Mouse (Mus musculus) forebrain, embryonic 16.5 days (tissue): ENCODE results near the gene Kcna5. TPM values are rescaled to one million over a fixed set of nuclear protein-coding genes. Genes with fewer than 3 reads are reported as not detected.

Experiments
- ATAC-seq: fragments of 200-750 bp; cut with Nextera tagmentation; 2 replicates; pipeline ENCODE4 v1.8.0; 2017; ENCODE audit warnings: mild to moderate bottlenecking, moderate library complexity
- H3K27ac ChIP-seq: fragments of 300-500 bp; sonication (generic); 2 replicates; pipeline ENCODE4 v1.5.1; 2014; ENCODE audit warnings: low read length, control low read depth
- H3K27me3 ChIP-seq: fragments of 300-500 bp; sonication (generic); replicated peaks from 2 replicates; pipeline ENCODE4 v1.6.1; 2014; ENCODE audit warnings: low read length; ENCODE audit not compliant: control insufficient read depth, insufficient read depth
- H3K36me3 ChIP-seq: fragments of 300-500 bp; sonication (generic); 2 replicates; pipeline ENCODE4 v1.6.1; 2014; ENCODE audit not compliant: control insufficient read depth, insufficient read depth
- H3K4me1 ChIP-seq: fragments of 300-500 bp; sonication (generic); replicated peaks from 2 replicates; pipeline ENCODE4 v1.6.1; 2014; ENCODE audit warnings: low read length; ENCODE audit not compliant: control insufficient read depth, insufficient read depth
- H3K4me2 ChIP-seq: fragments of 300-500 bp; sonication (generic); 2 replicates; pipeline ENCODE4 v1.6.1; 2014; ENCODE audit warnings: mild to moderate bottlenecking, low read length, control low read depth
- H3K4me3 ChIP-seq: fragments of 300-500 bp; sonication (generic); replicated peaks from 2 replicates; pipeline ENCODE4 v1.5.1; 2014; ENCODE audit warnings: mild to moderate bottlenecking, low read length, control low read depth
- H3K9ac ChIP-seq: fragments of 300-500 bp; sonication (generic); replicated peaks from 2 replicates; pipeline ENCODE4 v1.6.1; 2014; ENCODE audit warnings: low read depth, low read length, control low read depth
- H3K9me3 ChIP-seq: fragments of 300-500 bp; sonication (generic); 2 replicates; pipeline ENCODE4 v1.6.1; 2016; ENCODE audit warnings: low read length; ENCODE audit not compliant: control insufficient read depth
- WGBS: fragments of 180-500 bp; shearing (Covaris S2); extraction: QIAGEN DNeasy Blood & Tissue Kit; methylation state at CpG from one replicate; pipeline ENCODE4 v1.1.7; 2014; 5-methylcytosine and 5-hydroxymethylcytosine counted together
- polyA plus RNA-seq: library from polyadenylated mRNA; unstranded; fragments of >200 nt; fragmentation: Nextera tagmentation; extraction: Ambion mirVana; gene quantifications from 2 replicates; pipeline ENCODE4 v1.2.1, GENCODE M21; 2015

The Kcna5 gene
- polyA plus RNA-seq, 1 experiment from 2014 or later: 2.4 TPM

DNA sequence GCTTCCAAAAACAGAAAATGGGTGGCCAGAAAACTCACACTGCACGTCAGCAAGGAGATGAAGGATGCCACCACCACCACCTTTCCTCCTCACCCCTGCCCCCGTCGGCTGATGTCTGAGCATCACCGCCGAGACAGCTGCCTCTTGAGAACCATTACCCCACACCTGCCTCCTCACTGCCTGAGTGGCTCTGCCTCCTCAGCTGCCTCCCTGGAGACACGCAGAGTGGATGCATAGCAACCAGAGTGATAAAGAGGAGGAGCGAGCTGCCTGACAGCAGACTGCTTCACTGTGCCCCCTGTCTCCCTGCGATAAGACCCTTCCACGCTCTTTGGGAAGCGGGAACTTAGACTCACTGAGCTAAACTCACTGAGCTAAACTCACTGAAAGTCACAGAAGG, 20.5 kb downstream of the Kcna5 start:
- no peak overlapping the region for H3K4me2 ChIP-seq
- ATAC-seq: peak; percentile 95

DNA sequence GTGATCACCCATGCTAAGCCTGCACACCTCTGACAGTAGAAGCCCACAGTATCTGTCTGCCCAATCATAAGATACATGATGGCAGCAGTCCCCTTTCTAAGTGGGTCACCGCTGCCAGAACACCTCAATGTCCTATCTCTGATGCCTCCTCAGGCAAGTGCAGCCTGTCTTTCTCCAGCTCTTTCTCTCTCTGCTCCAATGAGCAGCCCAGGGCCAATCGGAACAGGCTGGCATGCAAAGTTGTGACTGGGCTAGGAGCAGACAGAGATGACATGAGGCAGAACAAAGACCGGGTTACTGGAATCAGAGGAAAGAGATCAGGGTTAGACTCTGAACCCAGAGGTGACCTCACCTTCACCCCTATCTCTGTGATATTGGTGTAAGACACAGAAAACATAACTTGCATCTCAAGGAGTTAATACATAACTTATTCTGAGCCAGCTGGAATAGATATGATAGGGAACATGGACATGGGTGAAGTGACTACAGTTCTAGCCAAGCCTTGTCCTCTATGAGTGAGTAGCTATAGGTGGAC, 21.4 kb downstream of the Kcna5 start:
- Histone ChIP-seq H3K9me3 (no peaks in the 10 kb centered on the region), H3K9ac (no peak overlapping the region), H3K27me3 (no peaks in the 10 kb centered on the region), H3K27ac (no peak overlapping the region), H3K4me1 (peaks cover 4% of the 10 kb centered on the region; the same call in 1 of the 2 replicates), H3K4me2 (no peak overlapping the region), H3K4me3 (no peak overlapping the region), H3K36me3 (no peaks in the 10 kb centered on the region)
- WGBS: 90% methylated on average over 3 of the region's 3 CpGs
- no peak for ATAC-seq

More for the DNA sequence above, 20.5 kb downstream of the Kcna5 start:
- H3K27me3 ChIP-seq: no peaks in the 10 kb centered on the region
- H3K27ac ChIP-seq: no peak overlapping the region
- H3K9me3 ChIP-seq: no peaks in the 10 kb centered on the region
- peaks cover 4% of the 10 kb centered on the region; the same call in 1 of the 2 replicates for H3K4me1 ChIP-seq
- WGBS: 51% methylated on average over 10 of the region's 10 CpGs
- H3K36me3 ChIP-seq: no peaks in the 10 kb centered on the region
- no peak overlapping the region for H3K4me3 ChIP-seq
- no peak overlapping the region for H3K9ac ChIP-seq

DNA sequence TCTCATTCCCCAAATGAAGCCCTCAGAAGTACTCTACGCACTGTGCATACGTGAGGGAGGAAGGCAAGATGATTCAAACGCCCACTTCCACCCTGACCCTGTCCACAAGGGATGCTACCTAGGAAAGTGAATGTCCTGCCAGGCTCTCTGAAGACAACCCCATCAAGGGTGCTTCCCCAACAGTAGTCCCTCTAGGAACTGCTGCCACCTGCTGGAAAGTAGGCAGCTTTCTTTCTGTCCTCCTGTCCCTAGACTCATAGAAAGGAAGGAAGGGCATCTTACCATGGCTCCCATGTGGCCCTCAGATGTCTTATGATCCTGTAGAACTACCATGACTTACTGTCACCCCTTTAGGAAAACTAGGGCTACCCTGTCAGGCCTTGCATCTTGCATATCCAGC, 22.1 kb downstream of the Kcna5 start:
- H3K4me3 ChIP-seq: no peak overlapping the region
- no peak for ATAC-seq
- no peak overlapping the region for H3K27ac ChIP-seq
- peaks cover 4% of the 10 kb centered on the region; the same call in 1 of the 2 replicates for H3K4me1 ChIP-seq
- no peak overlapping the region for H3K4me2 ChIP-seq
- H3K9me3 ChIP-seq: no peaks in the 10 kb centered on the region
- H3K9ac ChIP-seq: no peak overlapping the region
- 91% methylated on average over 3 of the region's 3 CpGs for WGBS
- no peaks in the 10 kb centered on the region for H3K27me3 ChIP-seq
- no peaks in the 10 kb centered on the region for H3K36me3 ChIP-seq

GRCm38 (mm10) chr6:126508671-126509070, 26.5 kb downstream of the Kcna5 start:
- Histone ChIP-seq H3K27ac (no peak overlapping the region), H3K4me3 (no peak overlapping the region), H3K4me2 (no peak overlapping the region), H3K4me1 (no peaks in the 10 kb centered on the region), H3K9me3 (no peaks in the 10 kb centered on the region), H3K27me3 (no peaks in the 10 kb centered on the region), H3K36me3 (no peaks in the 10 kb centered on the region), H3K9ac (no peak overlapping the region)
- WGBS: 89% methylated on average over 6 of the region's 6 CpGs
- no peak for ATAC-seq

DNA sequence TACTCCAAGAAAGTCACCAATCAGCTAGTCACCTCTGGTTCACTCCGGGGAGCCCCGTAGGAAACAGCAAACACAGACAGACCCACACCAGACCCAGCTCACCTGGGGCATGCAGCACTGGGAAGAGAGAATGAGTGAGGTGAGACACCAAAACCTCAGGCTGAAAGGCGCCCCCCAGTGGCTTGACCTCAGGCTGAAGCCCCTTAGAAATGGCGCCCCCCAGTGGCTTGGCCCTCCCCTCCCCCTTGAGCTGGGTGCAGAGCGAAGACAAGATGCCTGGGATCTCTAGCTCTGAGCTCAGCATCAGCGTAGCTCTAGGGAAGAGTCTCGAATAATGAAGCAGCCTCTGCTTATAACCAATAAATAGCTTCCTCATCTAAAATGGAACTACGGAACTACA, 31.3 kb downstream of the Kcna5 start:
- Histone ChIP-seq H3K27me3 (no peaks in the 10 kb centered on the region), H3K4me3 (no peak overlapping the region), H3K9ac (no peak overlapping the region), H3K27ac (no peak overlapping the region), H3K9me3 (peaks cover 3% of the 10 kb centered on the region; the same call in 1 of the 2 replicates), H3K36me3 (no peaks in the 10 kb centered on the region), H3K4me2 (no peak overlapping the region), H3K4me1 (no peaks in the 10 kb centered on the region)
- no peak for ATAC-seq
- WGBS: 86% methylated on average over 8 of the region's 8 CpGs

DNA sequence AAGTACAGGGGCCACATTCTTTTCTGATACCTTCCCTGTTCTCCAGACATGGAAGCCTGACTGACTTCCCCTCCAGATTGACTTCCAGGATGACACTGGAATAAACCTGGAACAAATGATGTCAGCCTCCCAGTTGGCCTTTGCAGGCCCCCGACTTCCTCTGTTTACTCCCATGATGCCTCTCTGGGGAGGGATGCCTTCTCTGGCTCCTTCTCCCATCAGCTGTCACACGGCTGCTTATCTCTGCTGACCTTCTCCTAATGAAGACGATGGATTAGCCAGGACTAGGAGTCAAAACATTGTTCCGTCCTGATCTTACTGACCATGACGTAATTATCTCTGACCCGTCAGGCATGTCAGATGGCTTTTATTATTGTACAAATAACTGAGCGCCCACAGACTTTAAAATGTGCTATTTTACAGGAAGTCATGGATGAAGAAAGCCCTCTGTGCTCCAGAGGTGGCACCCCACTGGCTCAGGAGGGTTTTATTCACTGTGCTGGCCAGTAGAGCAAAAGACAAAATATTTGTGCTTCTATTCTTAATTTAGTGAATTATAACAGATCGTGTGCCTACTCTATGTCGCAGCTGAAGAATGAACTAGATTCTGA, 32.4 kb downstream of the Kcna5 start:
- Histone ChIP-seq H3K4me3 (no peak overlapping the region), H3K4me1 (no peaks in the 10 kb centered on the region), H3K27ac (no peak overlapping the region), H3K9ac (no peak overlapping the region), H3K9me3 (peaks cover 3% of the 10 kb centered on the region; the same call in 1 of the 2 replicates), H3K27me3 (no peaks in the 10 kb centered on the region), H3K36me3 (no peaks in the 10 kb centered on the region), H3K4me2 (no peak overlapping the region)
- 34% methylated on average over 9 of the region's 9 CpGs for WGBS
- no peak for ATAC-seq

- ATAC-seq: no peak
- Histone ChIP-seq H3K9ac (no peak overlapping the region), H3K27me3 (no peaks in the 10 kb centered on the region), H3K27ac (no peak overlapping the region), H3K36me3 (no peaks in the 10 kb centered on the region), H3K4me2 (no peak overlapping the region), H3K4me3 (no peak overlapping the region), H3K9me3 (peaks cover 3% of the 10 kb centered on the region; the same call in 1 of the 2 replicates), H3K4me1 (no peaks in the 10 kb centered on the region)
- 93% methylated on average over 6 of the region's 6 CpGs for WGBS
Measured at GRCm38 (mm10) chr6:126500985-126501384, 34.2 kb downstream of the Kcna5 start.

GRCm38 (mm10) chr6:126500088-126500487, 35.1 kb downstream of the Kcna5 start:
- Histone ChIP-seq H3K27me3 (no peaks in the 10 kb centered on the region), H3K4me3 (no peak overlapping the region), H3K4me2 (no peak overlapping the region), H3K9ac (no peak overlapping the region), H3K4me1 (no peaks in the 10 kb centered on the region), H3K27ac (no peak overlapping the region), H3K36me3 (no peaks in the 10 kb centered on the region), H3K9me3 (peaks cover 3% of the 10 kb centered on the region; the same call in 1 of the 2 replicates)
- ATAC-seq: peak; percentile 54
- WGBS: 19% methylated on average over 8 of the region's 8 CpGs

- Histone ChIP-seq H3K4me3 (no peak overlapping the region), H3K9me3 (peaks cover 3% of the 10 kb centered on the region; the same call in 1 of the 2 replicates), H3K4me1 (no peaks in the 10 kb centered on the region), H3K36me3 (no peaks in the 10 kb centered on the region), H3K27ac (no peak overlapping the region), H3K9ac (no peak overlapping the region), H3K4me2 (no peak overlapping the region), H3K27me3 (no peaks in the 10 kb centered on the region)
- 55% methylated on average over 5 of the region's 5 CpGs for WGBS
- ATAC-seq: peak; percentile 63
Measured at GRCm38 (mm10) chr6:126497878-126498277, 37.3 kb downstream of the Kcna5 start.
